Mouse (Mus musculus) bone marrow macrophage, adult 2 months (primary cell): Measurements from ENCODE around the gene Acad10. TPM values are rescaled to one million over a fixed set of nuclear protein-coding genes. Genes with fewer than 3 reads are reported as not detected.

Source experiments
- H3K27ac ChIP-seq: 2 replicates; pipeline ENCODE4 v1.5.1; 2012; ENCODE audit warnings: low read depth, low read length; ENCODE audit not compliant: insufficient read depth
- H3K4me1 ChIP-seq: 2 replicates; pipeline ENCODE4 v1.6.1; 2012; ENCODE audit warnings: low read length; ENCODE audit not compliant: control insufficient read depth, insufficient read depth
- H3K4me3 ChIP-seq: 2 replicates; pipeline ENCODE4 v1.5.1; 2012; ENCODE audit warnings: mild to moderate bottlenecking, low read length, moderate library complexity; ENCODE audit not compliant: insufficient read depth
- CTCF ChIP-seq: IDR thresholded peaks from 2 replicates; pipeline ENCODE4 v1.5.1; 2012; ENCODE audit warnings: low read depth, mild to moderate bottlenecking, low read length, moderate library complexity
- POLR2A ChIP-seq: IDR thresholded peaks from 2 replicates; pipeline ENCODE4 v1.6.1; 2012; ENCODE audit warnings: mild to moderate bottlenecking, low read depth, low read length, borderline replicate concordance
- polyA plus RNA-seq: library from polyadenylated mRNA; stranded (reverse); fragments of >200 nt; gene quantifications from 2 replicates; pipeline ENCODE4 v1.2.4, GENCODE M21; 2012; ENCODE audit not compliant: missing spikeins, insufficient read depth, insufficient read length

The Acad10 gene
- polyA plus RNA-seq, 1 experiment = 3.3 TPM

DNA sequence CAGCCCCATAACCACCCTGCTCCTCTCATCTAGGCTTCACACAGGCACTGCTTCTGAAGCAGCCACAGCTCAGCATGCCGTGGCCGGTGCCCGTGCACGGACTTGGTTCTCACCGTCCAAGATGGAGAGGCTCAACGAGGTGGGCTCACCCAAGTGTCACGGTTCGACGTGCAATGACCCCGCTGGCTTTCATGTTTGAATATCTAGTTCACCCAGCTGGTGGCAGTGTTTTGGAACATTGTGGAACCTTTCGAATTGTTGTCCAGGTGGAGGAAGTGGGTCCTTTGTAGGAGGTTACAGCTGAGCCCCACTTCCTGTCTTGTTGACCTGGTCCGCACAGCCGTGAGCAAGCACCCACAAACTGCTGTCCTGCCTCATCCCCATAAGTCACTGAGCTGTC lies 86.2 kb downstream of the Acad10 start:
- Histone ChIP-seq H3K27ac (no peak overlapping the region), H3K4me1 (no peaks in the 10 kb centered on the region), H3K4me3 (no peak overlapping the region)
- TF ChIP-seq CTCF (no peak), POLR2A (no peak)

Other genes starting within 250 kb of the Acad10 start
- gene Tmem116, start 208.6 kb downstream of the Acad10 start, polyA plus RNA-seq = 2.3 and 2.8 TPM in 2 replicates
- 365 and 401 TPM in 2 replicates for gene Erp29, start 208.0 kb downstream of the Acad10 start, polyA plus RNA-seq
- not detected in 2 replicates for gene Adam1b, start 157.1 kb downstream of the Acad10 start, polyA plus RNA-seq
- gene Adam1a, start 115.0 kb downstream of the Acad10 start, polyA plus RNA-seq = 3.0 and 4.3 TPM in 2 replicates
- not detected in 2 replicates for gene Gm42878, start 115.0 kb downstream of the Acad10 start, polyA plus RNA-seq
- gene Mapkapk5, start 114.6 kb downstream of the Acad10 start, polyA plus RNA-seq = 75.7 TPM in 2 replicates
- gene Aldh2, start 66.7 kb downstream of the Acad10 start, polyA plus RNA-seq = 844 and 895 TPM in 2 replicates
- gene Acad12, start 41.6 kb downstream of the Acad10 start, polyA plus RNA-seq = 8.6 and 9.0 TPM in 2 replicates
- gene Brap, start within 50 bp of the Acad10 start, polyA plus RNA-seq = 37.7 and 41.2 TPM in 2 replicates
- 62.9 and 70.6 TPM in 2 replicates for gene Atxn2, start 50.8 kb upstream of the Acad10 start, polyA plus RNA-seq
- 69.5 and 77.5 TPM in 2 replicates for gene Sh2b3, start 177.1 kb upstream of the Acad10 start, polyA plus RNA-seq
- 6.5 and 6.6 TPM in 2 replicates for gene Pheta1, start 188.5 kb upstream of the Acad10 start, polyA plus RNA-seq